Mouse (Mus musculus): ENCODE results near the gene Erc2. TPM values are rescaled to one million over a fixed set of nuclear protein-coding genes. Genes with fewer than 3 reads are reported as not detected.

Erc2 gene
- total and polyA plus RNA-seq, 3 experiments, result not detected

DNA sequence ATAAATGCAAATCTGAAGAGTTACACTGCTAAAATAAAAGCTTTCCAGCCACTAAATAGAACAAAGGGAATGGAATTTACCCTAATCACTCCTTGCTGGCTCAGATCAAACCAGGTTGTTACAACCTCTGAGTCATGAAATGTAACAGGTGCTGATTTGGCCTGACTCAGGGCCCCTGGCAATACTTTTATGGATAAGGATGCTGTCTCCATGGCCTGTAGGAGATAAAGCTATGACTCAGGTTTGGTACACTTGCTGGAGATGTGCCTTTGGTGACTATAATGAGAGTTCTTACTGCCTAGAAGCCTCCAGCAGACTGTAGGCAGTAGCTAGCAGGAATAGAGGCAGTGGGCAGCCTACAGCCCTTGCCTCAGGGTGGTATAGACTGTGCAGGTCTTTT, 240.1 kb downstream of the Erc2 start:
- H3K4me2 ChIP-seq (ENCODE audit: insufficient read depth, low read depth, poor library complexity, severe bottlenecking), result no peak overlapping the region
- no peaks in the 10 kb centered on the region for H3K27me3 ChIP-seq (replicated peaks)
- DNase-seq (ENCODE audit: extremely low read depth), result no peak
- in situ Hi-C loops (cut with MboI; ENCODE audit: low pct_ligation_motif_present, low pct_unique_long_range_greater_than_20kb, low sequenced_read_pairs), result no loop called here
- no peak overlapping the region for H3K9ac ChIP-seq (ENCODE audit: insufficient read depth, low read depth)
- H3K9me3 ChIP-seq (replicated peaks; ENCODE audit: low read length), result no peaks in the 10 kb centered on the region
- dilution Hi-C loops (cut with MboI; ENCODE audit: extremely low pct_ligation_motif_present, extremely low pct_unique_long_range_greater_than_20kb, low sequenced_read_pairs), result no loop called here
- H3K4me3 ChIP-seq (replicated peaks in 1 of 3; ENCODE audit: low read depth in 2 of 3, low read length in 2 of 3, poor library complexity in 1 of 3), result no peak overlapping the region
- H3K79me2 ChIP-seq (replicated peaks; ENCODE audit: control insufficient read depth, extremely low read depth, insufficient read depth, poor library complexity, severe bottlenecking), result no peaks in the 10 kb centered on the region
- H3K36me3 ChIP-seq (replicated peaks in 1 of 2; ENCODE audit: control insufficient read depth in 1 of 2, insufficient read depth in 1 of 2, low read length in 1 of 2), result no peaks in the 10 kb centered on the region
- no peak overlapping the region for H3K27ac ChIP-seq (ENCODE audit: insufficient read depth, low read depth)
- TF ChIP-seq USF1 (IDR thresholded peaks at IDR 0.05; ENCODE audit: low read depth, low read length), result no peak
- no peak for TF ChIP-seq CHD2 (IDR thresholded peaks at IDR 0.05; ENCODE audit: low read length)
- no peak for TF ChIP-seq UBTF (IDR thresholded peaks at IDR 0.05; ENCODE audit: low read depth, low read length)
- TF ChIP-seq RAD21 (IDR thresholded peaks at IDR 0.05; ENCODE audit: low read depth, low read length), result no peak
- no peak for TF ChIP-seq JUND (conservative IDR thresholded peaks at IDR 0.05; ENCODE audit: low read depth, low read length)
- H3K4me1 ChIP-seq (ENCODE audit: control insufficient read depth in 1 of 2, insufficient read depth in 2 of 2), result no peaks in the 10 kb centered on the region

DNA sequence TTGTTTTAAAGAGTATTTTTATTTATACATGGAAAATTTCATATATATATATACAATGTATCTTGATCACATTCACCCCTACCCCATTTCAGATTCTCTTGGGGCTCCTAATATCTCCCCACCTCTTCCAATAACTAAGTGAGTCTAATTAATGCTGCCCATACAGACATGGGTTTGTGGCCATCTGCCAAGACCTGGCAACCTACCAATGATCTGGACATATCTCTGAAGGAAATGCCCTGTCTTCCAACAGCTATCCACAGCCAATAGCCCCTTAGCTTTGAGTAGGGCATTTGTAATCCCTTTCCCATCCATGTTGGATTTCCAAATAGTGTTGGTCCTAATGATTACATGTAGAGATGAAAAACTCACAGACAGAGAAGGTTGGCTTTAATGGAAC, 245.2 kb downstream of the Erc2 start:
- dilution Hi-C loops (cut with MboI; ENCODE audit: extremely low pct_ligation_motif_present, extremely low pct_unique_long_range_greater_than_20kb, low sequenced_read_pairs), result no loop called here
- no peaks in the 10 kb centered on the region for H3K9me3 ChIP-seq (replicated peaks; ENCODE audit: low read length)
- in situ Hi-C loops (cut with MboI; ENCODE audit: low pct_ligation_motif_present, low pct_unique_long_range_greater_than_20kb, low sequenced_read_pairs), result no loop called here
- no peaks in the 10 kb centered on the region for H3K27me3 ChIP-seq (replicated peaks)
- no peaks in the 10 kb centered on the region for H3K79me2 ChIP-seq (replicated peaks; ENCODE audit: control insufficient read depth, extremely low read depth, insufficient read depth, poor library complexity, severe bottlenecking)
- no peak overlapping the region for H3K27ac ChIP-seq (ENCODE audit: insufficient read depth, low read depth)
- no peak for TF ChIP-seq ZMIZ1 (IDR thresholded peaks at IDR 0.05; ENCODE audit: low read depth, low read length)
- TF ChIP-seq CHD1 (IDR thresholded peaks at IDR 0.05; ENCODE audit: low read depth, low read length), result no peak
- no peak for TF ChIP-seq NELFE (IDR thresholded peaks at IDR 0.05; ENCODE audit: low read depth, low read length)
- no peak for TF ChIP-seq IRF4 (IDR thresholded peaks at IDR 0.05; ENCODE audit: low read depth, low read length)
- no peak for TF ChIP-seq SIN3A (IDR thresholded peaks at IDR 0.05; ENCODE audit: low read length)
- TF ChIP-seq USF2 (conservative IDR thresholded peaks at IDR 0.05; ENCODE audit: low read depth, low read length), result no peak
- no peak for TF ChIP-seq ZKSCAN1 (IDR thresholded peaks at IDR 0.05; ENCODE audit: borderline replicate concordance, low read depth, low read length)
- no peak for TF ChIP-seq MXI1 (IDR thresholded peaks at IDR 0.05; ENCODE audit: low read depth, low read length)
- no peak for TF ChIP-seq KAT2A (IDR thresholded peaks at IDR 0.05; ENCODE audit: insufficient replicate concordance, low read length)
- no peak for TF ChIP-seq CHD2 (IDR thresholded peaks at IDR 0.05; ENCODE audit: low read length)
- no peak for TF ChIP-seq POLR2A (IDR thresholded peaks at IDR 0.05; ENCODE audit: low read depth, low read length)
- no peak for TF ChIP-seq ZC3H11A (IDR thresholded peaks at IDR 0.05; ENCODE audit: low read depth, low read length)
- H3K4me3 ChIP-seq (replicated peaks in 1 of 3; ENCODE audit: low read depth in 2 of 3, low read length in 2 of 3, poor library complexity in 1 of 3), result no peak overlapping the region
- no peak for DNase-seq (ENCODE audit: extremely low read depth)
- no peak overlapping the region for H3K4me2 ChIP-seq (ENCODE audit: insufficient read depth, low read depth, poor library complexity, severe bottlenecking)
- no peaks in the 10 kb centered on the region for H3K4me1 ChIP-seq (ENCODE audit: control insufficient read depth in 1 of 2, insufficient read depth in 2 of 2)
- no peaks in the 10 kb centered on the region for H3K36me3 ChIP-seq (replicated peaks in 1 of 2; ENCODE audit: control insufficient read depth in 1 of 2, insufficient read depth in 1 of 2, low read length in 1 of 2)
- H3K9ac ChIP-seq (ENCODE audit: insufficient read depth, low read depth), result no peak overlapping the region

DNA sequence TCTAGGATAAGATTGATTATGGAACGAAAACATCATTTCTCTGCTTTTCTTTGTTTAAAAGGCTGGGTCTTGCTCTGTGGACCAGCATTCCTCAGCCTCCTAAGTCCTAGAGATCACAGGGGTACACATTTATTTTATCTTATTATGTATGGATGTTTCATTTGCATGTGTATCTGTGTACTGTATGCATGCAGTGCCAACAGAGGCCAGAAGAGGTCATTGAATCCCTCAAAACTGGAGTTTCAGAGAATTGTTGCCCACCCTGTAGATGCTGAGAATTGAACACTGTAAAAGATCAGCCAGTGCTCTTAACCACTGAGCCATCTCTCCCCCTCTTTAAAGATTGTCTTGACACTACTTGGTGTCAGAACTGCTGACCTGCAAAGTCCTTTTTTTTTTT, 251.4 kb downstream of the Erc2 start:
- in situ Hi-C loops (cut with MboI; ENCODE audit: low pct_ligation_motif_present, low pct_unique_long_range_greater_than_20kb, low sequenced_read_pairs), result no loop called here
- Histone ChIP-seq H3K79me2 (replicated peaks; ENCODE audit: control insufficient read depth, extremely low read depth, insufficient read depth, poor library complexity, severe bottlenecking) (no peaks in the 10 kb centered on the region), H3K9ac (ENCODE audit: insufficient read depth, low read depth) (no peak overlapping the region), H3K36me3 (replicated peaks in 1 of 2; ENCODE audit: control insufficient read depth in 1 of 2, insufficient read depth in 1 of 2, low read length in 1 of 2) (no peaks in the 10 kb centered on the region), H3K4me2 (ENCODE audit: insufficient read depth, low read depth, poor library complexity, severe bottlenecking) (no peak overlapping the region), H3K27me3 (replicated peaks) (no peaks in the 10 kb centered on the region), H3K27ac (ENCODE audit: insufficient read depth, low read depth) (no peak overlapping the region), H3K4me3 (replicated peaks in 1 of 3; ENCODE audit: low read depth in 2 of 3, low read length in 2 of 3, poor library complexity in 1 of 3) (no peak overlapping the region), H3K4me1 (ENCODE audit: control insufficient read depth in 1 of 2, insufficient read depth in 2 of 2) (no peaks in the 10 kb centered on the region), H3K9me3 (replicated peaks; ENCODE audit: low read length) (no peaks in the 10 kb centered on the region)
- no peak for DNase-seq (ENCODE audit: extremely low read depth)
- no peak for TF ChIP-seq RCOR1 (conservative IDR thresholded peaks at IDR 0.05; ENCODE audit: low read depth, low read length)
- no peak for TF ChIP-seq CHD2 (IDR thresholded peaks at IDR 0.05; ENCODE audit: low read length)
- TF ChIP-seq RAD21 (IDR thresholded peaks at IDR 0.05; ENCODE audit: low read depth, low read length), result peak; percentile 9
- TF ChIP-seq CTCF (conservative IDR thresholded peaks at IDR 0.05 in 1 of 2, IDR thresholded peaks at IDR 0.05 in 1 of 2; ENCODE audit: low read depth in 2 of 2, low read length in 2 of 2), result 0 out of 4 replicates have a peak, but pooled peaks of 1 of the 2 experiments have one; percentile 12
- TF ChIP-seq MAZ (IDR thresholded peaks at IDR 0.05; ENCODE audit: low read depth, low read length), result no peak
- dilution Hi-C loops (cut with MboI; ENCODE audit: extremely low pct_ligation_motif_present, extremely low pct_unique_long_range_greater_than_20kb, low sequenced_read_pairs), result no loop called here

All from CH12.LX (cell line).